Mouse (Mus musculus): ENCODE measurements around the gene Mxd4. TPM values are rescaled to one million over a fixed set of nuclear protein-coding genes. Genes with fewer than 3 reads are reported as not detected.

Gene Mxd4
- polyA plus RNA-seq, 1 experiment from 2014 or later, result 26.6 TPM

DNA sequence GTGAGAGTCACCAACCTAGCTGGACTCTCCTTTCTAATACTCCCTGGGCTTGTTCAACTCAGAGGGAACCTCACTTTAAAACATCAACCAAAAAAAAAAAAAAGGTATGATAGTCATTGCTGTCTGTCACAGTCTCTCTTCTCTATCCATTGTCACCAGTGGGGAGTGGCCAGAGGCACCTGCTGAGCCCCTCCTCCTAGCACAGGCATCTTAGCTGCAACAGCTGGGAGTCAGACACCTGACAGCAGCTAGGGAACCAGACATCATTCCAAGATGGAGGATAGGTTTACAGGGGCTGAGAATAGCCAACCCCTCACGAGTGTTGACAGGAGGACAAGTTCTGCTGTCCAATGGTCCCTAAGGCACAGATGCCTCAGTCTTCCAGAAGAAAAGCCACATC, 6.9 kb upstream of the Mxd4 start:
- Histone ChIP-seq H3K9ac (ENCODE audit: low read length) (no peak overlapping the region), H3K4me1 (ENCODE audit: control insufficient read depth, insufficient read depth, low read length) (peaks cover 9% of the 10 kb centered on the region), H3K27ac (ENCODE audit: low read length) (no peak overlapping the region), H3K9me3 (replicated peaks; ENCODE audit: control insufficient read depth, low read length) (no peaks in the 10 kb centered on the region), H3K27me3 (ENCODE audit: control insufficient read depth, insufficient read depth, low read length) (no peaks in the 10 kb centered on the region), H3K4me3 (ENCODE audit: low read length) (no peak overlapping the region), H3K4me2 (ENCODE audit: low read depth, low read length) (no peak overlapping the region), H3K36me3 (ENCODE audit: control insufficient read depth, insufficient read depth) (no peaks in the 10 kb centered on the region)
- ATAC-seq (replicated peaks; ENCODE audit: extremely low read depth, insufficient read depth, low FRiP score), result no peak
- WGBS, result 61% methylated on average over 1 of the region's 1 CpGs

DNA sequence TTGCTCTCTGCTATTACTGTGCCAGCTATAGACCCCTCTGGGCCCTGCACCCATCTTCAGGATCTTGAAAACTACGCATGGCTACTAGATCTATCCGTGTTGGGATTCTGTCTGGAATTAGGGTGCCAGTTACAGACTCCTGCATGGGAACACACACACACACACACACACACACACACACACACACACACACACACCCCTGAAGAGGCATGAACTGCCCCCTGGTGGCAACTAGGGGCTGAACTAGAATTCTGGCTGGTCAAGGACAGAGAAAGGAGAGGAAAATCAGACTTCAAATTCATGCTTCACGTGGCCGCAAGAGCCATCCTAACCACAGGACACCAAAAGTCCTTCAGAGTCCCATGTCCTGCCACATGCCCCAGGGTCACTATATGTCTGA, 4.3 kb upstream of the Mxd4 start:
- Histone ChIP-seq H3K4me2 (ENCODE audit: low read depth, low read length) (no peak overlapping the region), H3K9me3 (replicated peaks; ENCODE audit: control insufficient read depth, low read length) (no peaks in the 10 kb centered on the region), H3K9ac (ENCODE audit: low read length) (no peak overlapping the region), H3K27ac (ENCODE audit: low read length) (no peak overlapping the region), H3K36me3 (ENCODE audit: control insufficient read depth, insufficient read depth) (no peaks in the 10 kb centered on the region), H3K4me1 (ENCODE audit: control insufficient read depth, insufficient read depth, low read length) (peaks cover 21% of the 10 kb centered on the region), H3K4me3 (ENCODE audit: low read length) (no peak overlapping the region), H3K27me3 (ENCODE audit: control insufficient read depth, insufficient read depth, low read length) (no peaks in the 10 kb centered on the region)
- ATAC-seq (replicated peaks; ENCODE audit: extremely low read depth, insufficient read depth, low FRiP score), result no peak
- 66% methylated on average over 4 of the region's 4 CpGs for WGBS

DNA sequence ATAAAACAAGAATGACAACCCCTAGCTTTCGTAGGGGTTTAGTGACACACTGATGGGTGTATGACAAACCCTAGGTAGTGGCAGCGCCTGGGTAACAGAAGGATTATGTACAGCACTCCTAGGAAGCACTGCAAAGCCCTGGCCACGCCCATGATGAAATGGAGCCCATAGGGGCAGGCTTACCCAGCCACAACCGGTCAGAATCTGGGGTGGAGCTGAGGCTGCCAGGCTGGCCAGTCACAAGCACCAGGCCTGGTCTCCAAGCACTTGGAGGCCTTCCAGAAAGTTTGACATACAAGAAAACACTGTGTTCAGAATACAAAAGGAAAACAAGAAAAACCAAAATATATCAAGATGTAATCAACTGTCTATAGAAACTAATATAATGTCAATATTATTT, 3.5 kb upstream of the Mxd4 start:
- H3K4me3 ChIP-seq (ENCODE audit: low read length), result no peak overlapping the region
- H3K9ac ChIP-seq (ENCODE audit: low read length), result no peak overlapping the region
- no peak overlapping the region for H3K27ac ChIP-seq (ENCODE audit: low read length)
- 50% methylated on average over 4 of the region's 4 CpGs for WGBS
- H3K27me3 ChIP-seq (ENCODE audit: control insufficient read depth, insufficient read depth, low read length), result no peaks in the 10 kb centered on the region
- H3K4me1 ChIP-seq (ENCODE audit: control insufficient read depth, insufficient read depth, low read length), result peaks cover 25% of the 10 kb centered on the region
- H3K36me3 ChIP-seq (ENCODE audit: control insufficient read depth, insufficient read depth), result no peaks in the 10 kb centered on the region
- H3K4me2 ChIP-seq (ENCODE audit: low read depth, low read length), result no peak overlapping the region
- ATAC-seq (replicated peaks; ENCODE audit: extremely low read depth, insufficient read depth, low FRiP score), result no peak
- H3K9me3 ChIP-seq (replicated peaks; ENCODE audit: control insufficient read depth, low read length), result no peaks in the 10 kb centered on the region

DNA sequence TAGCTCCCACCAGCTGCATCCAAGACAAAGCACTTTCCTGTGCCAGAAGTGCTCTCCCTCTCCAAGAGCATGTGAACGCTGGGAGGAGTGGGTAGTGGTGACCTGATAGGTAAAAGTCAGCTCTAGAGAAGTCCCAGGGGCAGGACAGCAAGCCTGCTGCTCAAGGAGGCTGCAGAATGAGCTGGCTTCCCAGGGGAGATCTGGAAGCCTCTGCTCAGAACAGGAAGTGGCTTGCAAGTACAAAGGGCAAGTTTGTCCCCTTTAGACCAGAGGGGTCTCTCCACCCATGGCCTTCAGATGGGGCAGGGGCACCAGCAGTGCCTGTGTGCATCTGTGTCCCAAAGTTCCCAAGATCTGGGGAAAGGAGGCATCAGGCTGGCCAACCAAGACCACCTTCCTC, 2.0 kb upstream of the Mxd4 start:
- Histone ChIP-seq H3K9me3 (replicated peaks; ENCODE audit: control insufficient read depth, low read length) (no peaks in the 10 kb centered on the region), H3K27ac (ENCODE audit: low read length) (no peak overlapping the region), H3K4me2 (ENCODE audit: low read depth, low read length) (no peak overlapping the region), H3K4me1 (ENCODE audit: control insufficient read depth, insufficient read depth, low read length) (peaks cover 40% of the 10 kb centered on the region), H3K4me3 (ENCODE audit: low read length) (no peak overlapping the region), H3K36me3 (ENCODE audit: control insufficient read depth, insufficient read depth) (no peaks in the 10 kb centered on the region), H3K27me3 (ENCODE audit: control insufficient read depth, insufficient read depth, low read length) (no peaks in the 10 kb centered on the region), H3K9ac (ENCODE audit: low read length) (0 out of 2 replicates have a peak overlapping the region, but pooled peaks have one; percentile 27)
- 52% methylated on average over 1 of the region's 1 CpGs for WGBS
- no peak for ATAC-seq (replicated peaks; ENCODE audit: extremely low read depth, insufficient read depth, low FRiP score)

DNA sequence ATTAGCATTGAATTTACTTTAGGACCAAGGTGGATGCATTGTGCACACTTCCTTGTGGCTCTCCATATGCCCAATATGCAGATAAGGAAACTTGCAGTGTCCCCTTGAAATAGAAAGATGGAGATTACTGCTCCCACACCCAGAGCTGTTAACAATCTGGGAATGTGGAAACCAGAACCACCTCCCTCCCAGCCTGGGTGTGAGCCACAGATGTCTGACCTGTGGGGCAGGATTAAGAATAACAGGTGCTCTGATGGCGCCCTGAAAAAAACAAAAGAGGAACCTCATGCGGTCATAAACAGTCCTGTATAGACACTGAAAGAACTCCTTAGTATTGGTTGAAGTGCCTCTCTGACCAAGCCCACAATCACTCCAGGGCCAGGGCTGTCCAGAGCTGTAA, 1.3 kb upstream of the Mxd4 start:
- peak overlapping the region; percentile 75; the same call in 1 of the 2 replicates for H3K4me3 ChIP-seq (ENCODE audit: low read length)
- no peaks in the 10 kb centered on the region for H3K36me3 ChIP-seq (ENCODE audit: control insufficient read depth, insufficient read depth)
- no peaks in the 10 kb centered on the region for H3K9me3 ChIP-seq (replicated peaks; ENCODE audit: control insufficient read depth, low read length)
- peak overlapping the region; percentile 83 for H3K9ac ChIP-seq (ENCODE audit: low read length)
- peaks cover 46% of the 10 kb centered on the region for H3K4me1 ChIP-seq (ENCODE audit: control insufficient read depth, insufficient read depth, low read length)
- H3K4me2 ChIP-seq (ENCODE audit: low read depth, low read length), result peak overlapping the region; percentile 65
- WGBS, result 75% methylated on average over 2 of the region's 2 CpGs
- H3K27ac ChIP-seq (ENCODE audit: low read length), result peak overlapping the region; percentile 95; the same call in 1 of the 2 replicates
- H3K27me3 ChIP-seq (ENCODE audit: control insufficient read depth, insufficient read depth, low read length), result no peaks in the 10 kb centered on the region
- ATAC-seq (replicated peaks; ENCODE audit: extremely low read depth, insufficient read depth, low FRiP score), result no peak

DNA sequence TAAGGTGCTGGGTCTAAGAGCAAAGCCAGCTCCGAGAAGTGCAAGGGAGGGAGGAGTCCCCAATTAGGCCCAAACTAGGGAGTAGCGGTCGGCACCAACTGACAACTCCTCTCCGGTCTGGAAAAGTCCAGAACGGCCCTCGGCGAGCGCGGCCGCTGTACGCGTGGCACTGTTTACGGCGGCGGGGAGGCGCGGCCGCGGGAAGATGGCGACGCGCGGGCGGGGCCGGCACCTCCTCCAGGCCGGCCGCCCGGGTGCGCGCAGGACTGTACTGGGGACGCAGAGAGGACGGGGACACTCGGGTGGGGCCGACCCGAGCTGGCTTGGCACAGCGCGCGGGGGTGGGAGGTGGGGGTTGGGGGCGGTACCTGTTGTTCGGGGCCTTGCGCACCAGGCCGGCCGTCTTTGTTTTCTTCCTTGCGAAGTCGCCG, 544 bp downstream of the Mxd4 start:
- no peaks in the 10 kb centered on the region for H3K36me3 ChIP-seq (ENCODE audit: control insufficient read depth, insufficient read depth)
- under 1% methylated on average over 46 of the region's 46 CpGs for whole genome bisulfite sequencing
- H3K27ac ChIP-seq (ENCODE audit: low read length), result peak overlapping the region; percentile 91
- peak overlapping the region; percentile 74 for H3K4me3 ChIP-seq (ENCODE audit: low read length)
- H3K9me3 ChIP-seq (replicated peaks; ENCODE audit: control insufficient read depth, low read length), result no peaks in the 10 kb centered on the region
- peak overlapping the region; percentile 83 for H3K4me2 ChIP-seq (ENCODE audit: low read depth, low read length)
- peak overlapping the region; percentile 84 for H3K9ac ChIP-seq (ENCODE audit: low read length)
- ATAC-seq (replicated peaks; ENCODE audit: extremely low read depth, insufficient read depth, low FRiP score), result peak; percentile 10; the same call in 1 of the 2 replicates
- H3K27me3 ChIP-seq (ENCODE audit: control insufficient read depth, insufficient read depth, low read length), result no peaks in the 10 kb centered on the region
- H3K4me1 ChIP-seq (ENCODE audit: control insufficient read depth, insufficient read depth, low read length), result peaks cover 61% of the 10 kb centered on the region

DNA sequence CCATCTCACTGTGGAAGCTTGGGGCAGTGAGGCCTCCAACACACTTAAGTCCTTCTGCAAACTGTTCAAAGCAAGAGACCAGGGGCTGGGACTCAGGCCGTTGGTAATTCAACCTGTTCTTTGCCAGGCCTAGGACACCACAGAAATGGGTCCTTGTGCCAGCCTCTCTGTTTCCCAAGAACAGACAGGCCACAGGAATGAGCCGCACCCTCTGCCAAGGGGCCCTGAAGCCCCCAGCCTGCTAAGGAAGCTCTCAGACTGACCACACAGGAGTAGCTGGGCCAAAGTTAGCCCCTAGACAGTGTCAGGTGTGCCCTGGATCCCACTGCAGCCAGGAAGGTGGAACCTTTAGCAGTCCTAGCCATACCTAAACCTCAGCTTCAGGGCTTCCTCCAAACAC, 1.1 kb downstream of the Mxd4 start:
- H3K4me2 ChIP-seq (ENCODE audit: low read depth, low read length), result peak overlapping the region; percentile 83
- peak overlapping the region; percentile 74 for H3K4me3 ChIP-seq (ENCODE audit: low read length)
- H3K36me3 ChIP-seq (ENCODE audit: control insufficient read depth, insufficient read depth), result no peaks in the 10 kb centered on the region
- H3K9me3 ChIP-seq (replicated peaks; ENCODE audit: control insufficient read depth, low read length), result no peaks in the 10 kb centered on the region
- peak overlapping the region; percentile 91 for H3K27ac ChIP-seq (ENCODE audit: low read length)
- H3K27me3 ChIP-seq (ENCODE audit: control insufficient read depth, insufficient read depth, low read length), result no peaks in the 10 kb centered on the region
- peaks cover 61% of the 10 kb centered on the region for H3K4me1 ChIP-seq (ENCODE audit: control insufficient read depth, insufficient read depth, low read length)
- peak overlapping the region; percentile 84 for H3K9ac ChIP-seq (ENCODE audit: low read length)
- no peak for ATAC-seq (replicated peaks; ENCODE audit: extremely low read depth, insufficient read depth, low FRiP score)
- 57% methylated on average over 2 of the region's 2 CpGs for WGBS

DNA sequence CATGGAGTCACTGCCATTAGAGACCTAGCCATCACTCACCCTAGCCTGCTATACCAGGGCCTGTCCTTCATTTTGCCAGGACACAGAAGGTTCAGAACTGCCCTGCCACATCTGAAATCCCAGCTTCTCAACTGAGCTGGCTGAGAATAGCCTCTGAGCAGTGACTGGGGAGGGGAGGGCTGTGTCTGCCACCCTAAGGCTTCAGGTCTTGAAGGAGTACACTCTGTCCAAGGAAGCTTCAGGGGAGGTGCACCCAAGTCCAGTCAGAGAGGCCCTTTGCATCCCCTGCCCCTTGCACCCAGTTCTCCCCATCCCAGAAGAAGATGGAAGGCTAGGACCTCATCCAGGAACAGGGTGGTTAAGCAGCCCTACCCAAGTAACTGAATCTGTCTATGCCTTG, 1.7 kb downstream of the Mxd4 start:
- peak overlapping the region; percentile 84; the same call in 1 of the 2 replicates for H3K9ac ChIP-seq (ENCODE audit: low read length)
- H3K36me3 ChIP-seq (ENCODE audit: control insufficient read depth, insufficient read depth), result no peaks in the 10 kb centered on the region
- no peaks in the 10 kb centered on the region for H3K9me3 ChIP-seq (replicated peaks; ENCODE audit: control insufficient read depth, low read length)
- no peak overlapping the region for H3K27ac ChIP-seq (ENCODE audit: low read length)
- H3K27me3 ChIP-seq (ENCODE audit: control insufficient read depth, insufficient read depth, low read length), result no peaks in the 10 kb centered on the region
- peak overlapping the region; percentile 83 for H3K4me2 ChIP-seq (ENCODE audit: low read depth, low read length)
- no peak for ATAC-seq (replicated peaks; ENCODE audit: extremely low read depth, insufficient read depth, low FRiP score)
- H3K4me1 ChIP-seq (ENCODE audit: control insufficient read depth, insufficient read depth, low read length), result peaks cover 58% of the 10 kb centered on the region
- H3K4me3 ChIP-seq (ENCODE audit: low read length), result peak overlapping the region; percentile 74

DNA sequence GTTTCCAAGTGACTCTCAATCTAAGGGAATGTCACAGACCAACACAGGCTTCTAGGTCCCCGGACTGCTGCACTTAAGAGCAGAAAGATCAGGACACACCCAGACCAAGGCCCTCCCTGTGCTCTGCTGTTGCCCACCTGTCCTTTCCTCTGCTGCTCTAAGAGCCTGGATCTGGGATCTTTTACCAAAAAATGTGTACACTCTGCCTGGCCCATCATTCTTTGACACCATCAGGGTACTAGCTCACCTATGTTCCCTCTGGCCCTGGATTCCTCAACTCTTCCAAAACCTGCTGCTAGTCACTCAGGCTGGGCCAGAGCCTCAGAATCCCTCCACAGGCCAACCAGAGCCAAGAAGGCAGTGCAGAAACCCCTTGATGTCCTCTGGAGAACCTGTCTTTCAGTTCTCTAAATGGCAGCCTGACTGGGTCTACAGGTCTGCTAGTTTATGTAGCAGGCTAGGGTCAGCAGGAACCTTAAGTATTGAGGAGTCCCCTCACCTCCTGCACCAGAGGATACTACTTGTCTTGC, 2.4 kb downstream of the Mxd4 start:
- Histone ChIP-seq H3K4me2 (ENCODE audit: low read depth, low read length) (peak overlapping the region; percentile 83), H3K9ac (ENCODE audit: low read length) (peak overlapping the region; percentile 11; the same call in 1 of the 2 replicates), H3K27me3 (ENCODE audit: control insufficient read depth, insufficient read depth, low read length) (no peaks in the 10 kb centered on the region), H3K36me3 (ENCODE audit: control insufficient read depth, insufficient read depth) (peaks cover 1% of the 10 kb centered on the region; the same call in 1 of the 2 replicates), H3K27ac (ENCODE audit: low read length) (no peak overlapping the region), H3K4me1 (ENCODE audit: control insufficient read depth, insufficient read depth, low read length) (peaks cover 54% of the 10 kb centered on the region), H3K4me3 (ENCODE audit: low read length) (no peak overlapping the region), H3K9me3 (replicated peaks; ENCODE audit: control insufficient read depth, low read length) (no peaks in the 10 kb centered on the region)
- ATAC-seq (replicated peaks; ENCODE audit: extremely low read depth, insufficient read depth, low FRiP score), result no peak
- WGBS, result 81% methylated on average over 1 of the region's 1 CpGs
